Mouse (Mus musculus): ENCODE results near the gene Syde2. TPM values are rescaled to one million over a fixed set of nuclear protein-coding genes. Genes with fewer than 3 reads are reported as not detected.

Gene Syde2
- total RNA-seq (2023) = 1.0 TPM

DNA sequence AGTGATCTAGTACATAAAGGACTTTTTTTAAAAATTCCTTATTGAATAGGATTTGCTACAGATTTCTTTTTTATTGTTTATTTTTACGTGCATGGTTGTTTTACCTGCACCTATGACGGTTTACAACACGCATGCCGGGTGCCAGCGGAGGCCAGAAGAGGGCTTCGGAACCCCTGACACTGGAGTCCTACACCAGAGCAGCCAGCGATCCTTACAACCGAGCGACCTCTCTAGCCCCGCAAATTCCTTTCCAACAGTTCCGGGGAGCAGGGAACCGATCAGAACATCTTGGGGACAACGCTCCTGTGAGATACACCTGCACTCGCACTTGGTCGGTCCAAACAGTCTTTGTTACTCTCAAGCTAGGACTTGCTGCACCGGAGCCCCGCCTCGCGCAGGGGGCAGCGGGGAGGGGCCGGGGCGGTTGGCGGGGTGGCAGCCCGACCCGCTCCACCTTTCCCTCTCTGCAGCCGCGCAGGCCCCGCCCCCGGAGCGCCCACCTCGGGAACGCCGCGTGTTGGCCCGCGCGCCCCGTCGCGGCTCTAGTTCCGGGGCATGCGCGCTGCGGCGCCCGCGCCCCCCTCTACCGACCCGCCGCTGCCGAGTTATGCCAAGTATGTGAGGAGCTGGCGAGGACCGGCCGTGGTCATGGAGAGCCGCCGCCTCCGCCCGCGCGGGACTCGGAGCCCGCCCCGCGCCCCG is at the start of gene Syde2:
Gene Syde2, plus strand, starts transcription at position 603 of the 702 bp plus-strand sequence.

Other genes starting within 250 kb of the Syde2 start
- not detected for gene Ddah1, start 229.2 kb upstream of the Syde2 start, total RNA-seq (2023)
- 68.8 TPM for gene Bcl10, start 65.1 kb upstream of the Syde2 start, total RNA-seq (2023)
- gene 2410004B18Rik, start 49.9 kb upstream of the Syde2 start, total RNA-seq (2023) = 57.1 TPM
- not detected for gene Wdr63, start 120.3 kb downstream of the Syde2 start, total RNA-seq (2023)
- 5.7 TPM for gene Mcoln3, start 129.6 kb downstream of the Syde2 start, total RNA-seq (2023)
- 8.0 TPM for gene Mcoln2, start 162.0 kb downstream of the Syde2 start, total RNA-seq (2023)
- not detected for gene Lpar3, start 233.1 kb downstream of the Syde2 start, total RNA-seq (2023)

Data from CD4-positive naive resting alpha-beta T cell, adult 57 days (primary cell).